Mouse (Mus musculus) forebrain, embryonic 11.5 days (tissue): ENCODE measurements around the gene Haghl. TPM values are rescaled to one million over a fixed set of nuclear protein-coding genes. Genes with fewer than 3 reads are reported as not detected.

Experiments used
- ATAC-seq: fragments of 200-750 bp; cut with Nextera tagmentation; replicated peaks from 2 replicates; pipeline ENCODE4 v1.8.0; 2017; ENCODE audit warnings: moderate TSS enrichment; ENCODE audit not compliant: low FRiP score
- DNase-seq: peaks from one replicate; pipeline ENCODE4 v3.0.0-alpha.2; 2017; ENCODE audit warnings: low spot score
- H3K27ac ChIP-seq: fragments of 300-500 bp; sonication (generic); 2 replicates; pipeline ENCODE4 v1.5.1; 2014; ENCODE audit warnings: low read depth, low read length
- H3K27me3 ChIP-seq: fragments of 300-500 bp; sonication (generic); 2 replicates; pipeline ENCODE4 v1.6.1; 2014; ENCODE audit warnings: mild to moderate bottlenecking, low read length, mixed read lengths; ENCODE audit not compliant: control insufficient read depth, insufficient read depth
- H3K36me3 ChIP-seq: fragments of 300-500 bp; sonication (generic); 2 replicates; pipeline ENCODE4 v1.6.1; 2014; ENCODE audit warnings: mild to moderate bottlenecking, low read length, moderate library complexity, mixed read lengths; ENCODE audit not compliant: control insufficient read depth, insufficient read depth
- H3K4me1 ChIP-seq: fragments of 300-500 bp; sonication (generic); replicated peaks from 2 replicates; pipeline ENCODE4 v1.6.1; 2014; ENCODE audit warnings: low read length, mixed read lengths; ENCODE audit not compliant: control insufficient read depth, insufficient read depth
- H3K4me2 ChIP-seq: fragments of 300-500 bp; sonication (generic); 2 replicates; pipeline ENCODE4 v1.6.1; 2014; ENCODE audit warnings: low read depth, mild to moderate bottlenecking, low read length, moderate library complexity, mixed read lengths; ENCODE audit not compliant: severe bottlenecking
- H3K4me3 ChIP-seq: fragments of 300-500 bp; sonication (generic); 2 replicates; pipeline ENCODE4 v1.5.1; 2014; ENCODE audit warnings: low read depth, low read length
- H3K9ac ChIP-seq: fragments of 300-500 bp; sonication (generic); 2 replicates; pipeline ENCODE4 v1.6.1; 2014; ENCODE audit warnings: low read length
- H3K9me3 ChIP-seq: fragments of 300-500 bp; sonication (generic); 2 replicates; pipeline ENCODE4 v1.6.1; 2016; ENCODE audit warnings: low read length, mixed read lengths; ENCODE audit not compliant: control insufficient read depth
- WGBS: fragments of 180-500 bp; shearing (Covaris S2); extraction: QIAGEN DNeasy Blood & Tissue Kit; methylation state at CpG from one replicate; pipeline ENCODE4 v1.1.7; 2014; 5-methylcytosine and 5-hydroxymethylcytosine counted together
- polyA plus RNA-seq: library from polyadenylated mRNA; unstranded; fragments of >200 nt; fragmentation: Nextera tagmentation; extraction: Ambion mirVana; gene quantifications from 2 replicates; pipeline ENCODE4 v1.2.1, GENCODE M21; 2014

Haghl gene
- polyA plus RNA-seq = 75.0 and 76.1 TPM in 2 replicates

DNA sequence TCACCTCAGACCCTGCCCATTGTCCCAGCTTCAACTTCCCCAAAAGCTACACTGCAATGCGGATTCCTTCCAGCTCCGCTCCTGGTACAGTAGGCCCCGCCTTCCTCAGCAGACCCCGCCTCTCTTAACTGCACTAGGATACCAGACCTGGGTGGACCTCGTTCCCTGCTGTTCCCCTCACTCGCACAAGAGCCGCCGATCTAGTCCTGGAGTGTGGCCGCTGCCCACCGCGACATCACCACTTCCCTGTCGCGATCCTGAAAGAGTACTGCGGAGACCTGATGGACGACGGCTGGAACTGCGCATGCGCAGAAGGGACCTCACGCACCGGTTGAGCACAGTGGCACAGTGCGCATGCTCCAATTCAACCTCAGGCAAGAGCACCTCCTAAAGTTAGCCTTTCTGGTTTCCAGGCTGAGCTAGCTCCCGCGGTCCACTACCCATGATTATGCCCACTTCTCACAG, at the start of gene Haghl:
TSS of gene Haghl (minus strand) at position 393 of the 465 bp plus-strand sequence.
- under 1% methylated on average over 23 of the region's 23 CpGs for WGBS
- Histone ChIP-seq H3K4me2 (peak within 1 kb of the TSS; percentile 71), H3K4me3 (peak within 1 kb of the TSS; percentile 69), H3K27me3 (no peaks in the 10 kb centered on the region), H3K4me1 (peaks cover 10% of the 10 kb centered on the region), H3K9ac (peak within 1 kb of the TSS; percentile 80), H3K9me3 (no peaks in the 10 kb centered on the region), H3K36me3 (no peaks in the 10 kb centered on the region; the same call in none of the 2 replicates), H3K27ac (peak within 1 kb of the TSS; percentile 91)
- DNase-seq (peak; percentile 98), ATAC-seq (peak; percentile 86)

DNA sequence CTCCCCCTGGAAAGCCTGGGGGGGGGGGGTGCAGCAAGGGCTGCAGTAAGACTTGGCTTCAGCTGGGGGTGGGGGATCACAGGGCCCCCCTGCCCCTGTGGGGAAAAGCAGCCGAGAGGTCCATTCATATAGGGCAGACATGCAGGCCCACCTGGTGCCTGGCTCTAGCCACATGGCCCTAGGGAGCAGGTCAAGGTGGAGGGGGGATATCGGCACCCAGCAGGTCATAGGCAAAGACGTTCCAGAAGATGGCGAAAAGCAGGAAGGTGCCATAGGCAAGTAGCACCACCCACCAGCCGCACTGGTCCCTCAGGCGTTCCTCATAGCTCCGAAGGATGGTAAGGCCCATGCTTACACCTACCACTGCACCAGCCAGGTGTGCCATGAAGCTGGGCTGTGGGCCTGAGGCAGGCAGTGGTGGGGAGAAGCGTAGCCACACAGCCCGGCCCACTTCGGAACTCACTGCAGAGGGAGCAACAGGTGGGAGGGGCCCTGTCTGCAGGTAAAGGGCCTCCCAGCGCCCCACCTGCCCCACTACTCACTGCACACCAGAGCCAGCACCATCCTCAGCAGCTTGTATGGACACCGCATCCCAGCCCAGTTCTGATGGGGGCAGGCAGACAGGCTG, 49.2 kb upstream of the Haghl start:
- DNase-seq (peak; percentile 56), ATAC-seq (no peak)
- H3K4me3 ChIP-seq = peak overlapping the region; percentile 83
- peaks cover 11% of the 10 kb centered on the region; the same call in 1 of the 2 replicates for H3K36me3 ChIP-seq
- 91% methylated on average over 12 of the region's 12 CpGs for WGBS
- H3K4me1 ChIP-seq = peaks cover 40% of the 10 kb centered on the region
- no peaks in the 10 kb centered on the region for H3K9me3 ChIP-seq
- no peak overlapping the region for H3K27ac ChIP-seq
- no peaks in the 10 kb centered on the region for H3K27me3 ChIP-seq
- H3K9ac ChIP-seq = peak overlapping the region; percentile 78
- peak overlapping the region; percentile 95; the same call in 1 of the 2 replicates for H3K4me2 ChIP-seq

DNA sequence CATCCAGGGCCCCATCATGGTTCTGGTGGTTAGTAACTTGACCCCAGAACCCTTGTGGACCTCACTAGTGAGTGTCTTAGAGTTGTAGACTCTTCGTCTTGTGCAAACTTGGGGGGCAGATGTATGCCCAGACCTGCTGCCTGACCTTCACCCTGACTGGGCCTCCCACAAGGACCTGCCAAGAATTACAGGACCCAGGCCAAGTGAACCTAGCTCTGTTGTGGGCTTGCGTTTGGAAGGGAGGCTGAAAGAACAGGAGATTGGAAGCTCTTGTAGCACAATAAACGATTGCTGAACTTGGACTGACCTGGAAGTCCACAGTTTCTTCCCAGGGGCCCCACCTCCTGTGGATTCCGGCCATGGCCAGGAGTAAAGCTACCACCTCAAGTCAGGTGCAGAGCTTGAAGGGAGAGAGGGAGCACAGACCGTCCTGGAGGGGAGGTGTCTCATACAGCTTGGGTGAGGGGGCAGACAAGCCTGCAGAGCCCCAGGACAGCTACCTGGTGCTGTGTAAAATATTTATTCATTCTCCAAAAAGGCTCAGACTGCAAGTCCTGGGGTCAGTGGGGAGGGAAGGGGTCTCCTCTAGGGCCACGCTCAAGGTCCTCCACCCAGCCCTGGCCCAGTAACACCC, 48.6 kb upstream of the Haghl start:
- no peaks in the 10 kb centered on the region for H3K27me3 ChIP-seq
- no peak overlapping the region; the same call in 1 of the 2 replicates for H3K27ac ChIP-seq
- 60% methylated on average over 6 of the region's 6 CpGs for WGBS
- peaks cover 45% of the 10 kb centered on the region for H3K4me1 ChIP-seq
- H3K36me3 ChIP-seq = peaks cover 9% of the 10 kb centered on the region; the same call in 1 of the 2 replicates
- no peaks in the 10 kb centered on the region for H3K9me3 ChIP-seq
- peak overlapping the region; percentile 95 for H3K4me2 ChIP-seq
- DNase-seq (peak; percentile 52), ATAC-seq (no peak)
- H3K9ac ChIP-seq = peak overlapping the region; percentile 78
- H3K4me3 ChIP-seq = peak overlapping the region; percentile 83

DNA sequence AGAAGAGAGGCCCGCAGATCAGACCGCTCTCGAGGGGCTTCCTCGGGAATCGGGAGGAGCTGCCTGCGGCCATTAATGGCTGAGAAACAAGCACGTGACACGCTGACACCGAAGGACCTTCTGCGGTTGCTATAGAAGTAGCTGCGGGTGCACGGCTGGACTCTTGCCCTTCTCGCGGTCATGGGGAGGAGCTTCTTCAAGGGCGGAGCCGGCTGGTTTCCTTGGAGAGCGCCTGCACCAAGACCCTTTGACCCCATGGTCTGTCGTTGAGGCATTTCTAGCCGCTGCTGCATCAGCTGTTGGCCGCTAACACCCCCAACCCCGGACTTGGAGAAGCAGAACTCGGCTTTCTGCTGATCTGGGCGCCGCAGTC, 47.8 kb upstream of the Haghl start, which contains the start of gene Stub1:
TSS of gene Stub1 (minus strand) at position 114 of the 373 bp plus-strand sequence.
- H3K36me3 ChIP-seq = peaks cover 9% of the 10 kb centered on the region; the same call in 1 of the 2 replicates
- peak; percentile 59 for ATAC-seq

DNA sequence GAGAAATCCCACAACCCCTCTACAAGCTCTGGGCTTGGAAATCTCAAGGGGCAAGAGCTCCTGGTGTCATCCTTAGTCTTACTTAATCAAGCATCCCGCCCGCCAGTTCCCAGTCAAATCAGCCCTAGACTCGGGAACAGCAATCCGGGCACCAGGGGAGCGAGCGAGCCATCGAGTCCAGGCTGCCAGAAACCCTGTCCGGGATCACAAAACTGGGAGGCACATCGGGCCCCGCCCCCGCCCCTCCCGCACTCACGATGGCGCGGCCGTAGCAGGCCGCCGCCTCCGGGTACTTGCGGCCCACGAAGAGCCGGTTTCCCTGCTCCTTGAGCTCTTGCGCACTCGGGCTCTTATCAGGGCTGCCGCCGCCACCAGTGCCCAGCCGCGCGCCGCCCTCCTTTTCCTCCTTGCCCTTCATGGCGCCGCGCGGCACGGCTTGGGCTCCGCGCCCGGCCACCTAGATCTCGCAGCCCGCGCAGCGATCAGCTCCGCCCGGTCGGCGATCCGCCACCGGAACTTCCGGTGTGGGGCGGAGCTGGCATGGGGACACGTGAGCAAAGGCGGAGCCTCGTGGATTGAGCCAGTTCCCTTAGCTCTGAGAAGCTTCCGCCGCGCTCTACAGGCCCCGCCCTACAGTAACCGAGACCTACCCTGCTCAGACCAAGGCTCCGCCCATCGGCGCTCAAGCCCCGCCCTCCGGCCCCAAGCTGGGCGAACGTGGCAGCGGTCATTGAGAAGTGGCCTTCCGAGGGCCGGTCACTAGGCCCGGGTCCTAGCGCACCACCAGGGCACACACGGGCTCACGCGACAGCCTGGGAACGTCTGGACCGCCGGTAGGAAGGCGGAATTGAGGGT, 47.2 kb upstream of the Haghl start:
- peaks cover 49% of the 10 kb centered on the region for H3K4me1 ChIP-seq
- peak; percentile 89 for ATAC-seq
- no peaks in the 10 kb centered on the region for H3K27me3 ChIP-seq
- peak; percentile 99 for DNase-seq
- H3K9me3 ChIP-seq = no peaks in the 10 kb centered on the region
- under 1% methylated on average over 71 of the region's 77 CpGs for WGBS
- H3K27ac ChIP-seq = peak overlapping the region; percentile 96
- H3K4me3 ChIP-seq = peak overlapping the region; percentile 83
- peaks cover 9% of the 10 kb centered on the region; the same call in 1 of the 2 replicates for H3K36me3 ChIP-seq
- peak overlapping the region; percentile 95 for H3K4me2 ChIP-seq
- peak overlapping the region; percentile 87 for H3K9ac ChIP-seq

More for the DNA sequence above, 47.8 kb upstream of the Haghl start, which contains the start of gene Stub1:
- Histone ChIP-seq H3K27me3 (no peaks in the 10 kb centered on the region), H3K9me3 (no peaks in the 10 kb centered on the region), H3K27ac (peak within 1 kb of the TSS; percentile 96), H3K4me1 (peaks cover 47% of the 10 kb centered on the region), H3K4me2 (peak within 1 kb of the TSS; percentile 95), H3K4me3 (peak within 1 kb of the TSS; percentile 83), H3K9ac (peak within 1 kb of the TSS; percentile 87)
- WGBS = 1% methylated on average over 24 of the region's 24 CpGs
- no peak for DNase-seq

DNA sequence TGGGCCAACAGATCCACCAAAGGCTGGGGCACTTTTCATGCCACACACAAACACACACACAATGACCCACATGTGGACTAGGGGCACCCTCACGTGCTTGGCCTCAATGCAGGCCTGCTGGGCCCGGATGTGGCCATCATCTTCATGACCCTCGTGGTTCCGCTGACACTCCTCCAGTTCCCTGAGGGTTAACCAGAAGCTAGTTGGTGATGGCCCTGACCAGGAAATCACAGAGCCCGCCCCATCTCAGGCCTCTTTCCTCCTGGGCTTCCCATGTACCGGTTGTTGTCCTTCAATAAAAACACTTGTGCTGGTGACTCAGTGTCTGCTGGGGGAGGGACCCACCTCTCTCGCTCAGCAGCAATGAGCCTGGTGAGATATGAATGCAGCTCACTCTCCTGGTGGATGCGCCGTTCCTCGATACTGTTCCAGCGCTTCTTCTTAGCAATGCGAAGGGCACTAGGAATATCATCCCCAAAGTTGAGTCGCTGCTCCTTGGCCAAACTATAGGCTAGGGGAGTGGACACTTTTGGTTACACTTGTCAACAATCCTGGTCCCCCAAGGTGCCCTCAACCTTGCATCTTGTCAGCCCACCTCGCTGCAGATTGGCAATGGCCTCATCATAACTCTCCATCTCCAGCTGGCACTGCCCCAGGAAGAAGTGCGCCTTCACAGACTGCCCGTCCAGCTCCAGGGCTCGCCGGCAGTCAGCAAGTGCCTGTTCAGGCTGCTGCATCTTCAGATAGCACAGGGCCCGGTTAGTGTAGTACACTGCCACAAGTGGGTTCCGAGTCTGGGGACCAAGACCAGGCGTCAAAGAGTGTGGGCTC, 46.2 kb upstream of the Haghl start:
- peaks cover 9% of the 10 kb centered on the region; the same call in 1 of the 2 replicates for H3K36me3 ChIP-seq
- peak overlapping the region; percentile 87 for H3K9ac ChIP-seq
- peak overlapping the region; percentile 76 for H3K4me2 ChIP-seq
- ATAC-seq = no peak
- H3K27ac ChIP-seq = no peak overlapping the region
- peaks cover 41% of the 10 kb centered on the region for H3K4me1 ChIP-seq
- peak overlapping the region; percentile 83 for H3K4me3 ChIP-seq
- DNase-seq = peak; percentile 57
- 70% methylated on average over 21 of the region's 21 CpGs for WGBS
- H3K27me3 ChIP-seq = no peaks in the 10 kb centered on the region
- no peaks in the 10 kb centered on the region for H3K9me3 ChIP-seq

DNA sequence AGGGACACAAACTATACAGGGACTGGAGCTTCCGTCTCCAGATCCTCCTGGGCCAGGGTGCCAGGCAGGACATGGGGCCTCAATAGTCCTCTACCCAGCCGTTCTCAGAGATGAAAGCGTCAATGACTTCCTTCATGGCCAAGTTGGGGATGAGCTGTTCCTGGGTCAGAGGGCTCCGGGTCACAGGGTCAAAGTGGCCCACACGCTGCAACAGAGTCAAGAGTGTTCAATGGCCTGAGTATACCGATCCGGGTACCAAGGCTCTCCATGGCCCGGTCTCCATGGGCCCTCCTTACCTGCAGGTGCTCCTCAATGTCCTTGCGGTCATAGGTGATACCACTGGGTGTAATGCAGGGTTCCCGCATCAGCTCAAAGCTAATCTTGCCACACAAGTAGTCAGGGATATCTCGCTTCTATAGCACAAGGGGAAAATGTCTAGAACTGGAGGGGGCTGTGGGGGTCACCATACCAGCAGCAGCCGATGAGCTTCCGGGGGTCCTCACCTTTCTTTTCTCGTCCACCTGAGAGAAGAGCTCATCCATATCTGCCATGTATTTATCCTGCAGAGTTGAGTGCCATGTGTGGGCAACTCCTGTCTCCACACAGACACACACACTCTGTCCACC, 45.4 kb upstream of the Haghl start:
- Histone ChIP-seq H3K27me3 (no peaks in the 10 kb centered on the region), H3K4me1 (peaks cover 37% of the 10 kb centered on the region), H3K4me3 (peak overlapping the region; percentile 83), H3K36me3 (peaks cover 9% of the 10 kb centered on the region; the same call in 1 of the 2 replicates), H3K9ac (no peak overlapping the region), H3K9me3 (no peaks in the 10 kb centered on the region), H3K27ac (no peak overlapping the region), H3K4me2 (no peak overlapping the region)
- DNase-seq = peak; percentile 55
- ATAC-seq = no peak
- WGBS = 89% methylated on average over 14 of the region's 14 CpGs
